In the genomic region with DNA sequence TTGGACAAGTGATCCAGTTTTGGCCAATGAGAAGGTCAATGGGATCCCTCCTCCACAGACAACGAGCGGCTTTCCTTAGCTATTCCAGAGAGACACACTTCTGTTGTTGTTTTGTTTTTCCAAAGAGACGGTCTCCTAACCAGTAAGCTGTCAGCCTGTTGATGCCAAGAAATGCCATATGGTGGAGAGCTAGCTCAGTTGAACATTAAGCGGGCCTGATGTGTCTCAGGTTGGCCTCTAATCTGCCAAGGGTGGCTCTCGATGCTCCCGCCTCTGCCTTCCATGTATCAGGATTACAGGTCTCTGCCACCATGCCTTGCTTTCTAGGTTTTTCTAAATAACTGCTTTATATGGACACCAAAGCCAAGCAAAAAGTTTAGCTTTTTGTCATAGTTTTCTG, we compare ENCODE assay signal across 22 mouse cellular contexts. TPM values are rescaled to one million over a fixed set of nuclear protein-coding genes. Genes with fewer than 3 reads are reported as not detected.
DNase-seq lines count a peak whose midpoint lies in the region; ATAC-seq and TF ChIP-seq lines count a peak whose summit lies in the region.
"Had no signal": no experiment of that assay in that cellular context is flagged by ENCODE, and none has a peak within 500 bp of the region (broad histone marks: within the 10 kb centered on the region; RNA-seq: fewer than 3 reads in every experiment).

No protein-coding gene starts in this region.

- H3K27me3 ChIP-seq in liver, embryonic 11.5 days (replicated peaks; ENCODE audit: control insufficient read depth, insufficient read depth, low read length): no peaks in the 10 kb centered on the region
- no peaks in the 10 kb centered on the region for H3K27me3 ChIP-seq in heart, adult 2 months (ENCODE audit: control insufficient read depth, insufficient read depth, low read length)
- H3K27me3 ChIP-seq: embryonic facial prominence, embryonic 15.5 days; heart, embryonic 12.5 days; limb, embryonic 12.5 days; megakaryocyte, embryonic 14.5 days; midbrain, embryonic 13.5 days; neural tube, embryonic 12.5 days had no signal

- intact Hi-C loops in heart, adult 2 months (cut with DNase I): no loop called here

- ATAC-seq in cerebellum, adult (ENCODE audit: insufficient number of reproducible peaks, low FRiP score, low TSS enrichment): peak; percentile 78
- ATAC-seq in liver, embryonic 11.5 days (replicated peaks; ENCODE audit: low FRiP score): no peak
- ATAC-seq: forebrain, embryonic 14.5 days; midbrain, embryonic 13.5 days had no signal

- no peak for DNase-seq in cerebellum, adult 11 months
- no peak for DNase-seq in liver, embryonic 11.5 days (ENCODE audit: low spot score)
- no peak for DNase-seq in liver
- peak; percentile 41 for DNase-seq in brain, embryonic 14.5 days (ENCODE audit: low read depth)
- DNase-seq in cerebellum, postnatal 36 days: peak; percentile 22 to 32
- DNase-seq in urinary bladder, postnatal 4 days (ENCODE audit: low spot score in 2 of 2): no peak
- no peak for DNase-seq in heart, adult 2 months
- DNase-seq: adrenal gland, postnatal 14 days; heart, postnatal 10 days; kidney, adult 11 months; layer of hippocampus, adult 9-11 months; lung, adult 2 months; right cerebral cortex, postnatal 14 days; thymus, postnatal 14 days had no signal

- H3K4me3 ChIP-seq in liver, embryonic 11.5 days (ENCODE audit: low read depth, low read length): no peak overlapping the region
- no peak overlapping the region for H3K4me3 ChIP-seq in heart, adult 2 months
- H3K4me3 ChIP-seq: embryonic facial prominence, embryonic 15.5 days; heart, embryonic 12.5 days; limb, embryonic 12.5 days; megakaryocyte, embryonic 14.5 days; midbrain, embryonic 13.5 days; neural tube, embryonic 12.5 days had no signal

- 86% methylated on average over 6 of the region's 6 CpGs for WGBS in liver, embryonic 11.5 days
- 86% methylated on average over 6 of the region's 6 CpGs for WGBS in heart, adult 2 months

- H3K9me3 ChIP-seq in liver, embryonic 11.5 days (ENCODE audit: control insufficient read depth, low read length): peaks cover 3% of the 10 kb centered on the region; the same call in 1 of the 2 replicates
- H3K9me3 ChIP-seq: embryonic facial prominence, embryonic 15.5 days had no signal

- peaks cover 20% of the 10 kb centered on the region for H3K4me1 ChIP-seq in liver, embryonic 11.5 days (replicated peaks; ENCODE audit: control insufficient read depth, insufficient read depth, low read length)
- H3K4me1 ChIP-seq in heart, adult 2 months (ENCODE audit: control insufficient read depth, insufficient read depth, low read length): no peaks in the 10 kb centered on the region
- H3K4me1 ChIP-seq: megakaryocyte, embryonic 14.5 days had no signal

- no peak overlapping the region for H3K4me2 ChIP-seq in liver, embryonic 11.5 days
- H3K4me2 ChIP-seq: embryonic facial prominence, embryonic 15.5 days; heart, embryonic 12.5 days; limb, embryonic 12.5 days; midbrain, embryonic 13.5 days; neural tube, embryonic 12.5 days had no signal

- peak overlapping the region; percentile 91 for H3K27ac ChIP-seq in liver, embryonic 11.5 days (ENCODE audit: low read depth, low read length)
- H3K27ac ChIP-seq in heart, adult 2 months: no peak overlapping the region
- H3K27ac ChIP-seq: embryonic facial prominence, embryonic 15.5 days; limb, embryonic 12.5 days; midbrain, embryonic 13.5 days; neural tube, embryonic 12.5 days had no signal

- no peak for TF ChIP-seq CTCF in brain, embryonic 14.5 days (IDR thresholded peaks at IDR 0.05; ENCODE audit: borderline replicate concordance, extremely low read depth, insufficient read depth, insufficient read length)
- TF ChIP-seq CTCF in heart, adult 2 months (IDR thresholded peaks at IDR 0.05): no peak

- TF ChIP-seq EP300 in heart, adult 2 months (IDR thresholded peaks at IDR 0.05; ENCODE audit: insufficient read depth, low read depth, low read length): no peak

- no peak overlapping the region for H3K9ac ChIP-seq in liver, embryonic 11.5 days (ENCODE audit: low read depth, low read length)
- no peak overlapping the region for H3K9ac ChIP-seq in heart, adult 2 months (ENCODE audit: low read depth, low read length)
- H3K9ac ChIP-seq: embryonic facial prominence, embryonic 15.5 days; heart, embryonic 12.5 days; limb, embryonic 12.5 days; midbrain, embryonic 13.5 days; neural tube, embryonic 12.5 days had no signal

- H3K79me2 ChIP-seq in heart, adult 2 months (replicated peaks; ENCODE audit: control insufficient read depth, insufficient read depth, low read length): no peaks in the 10 kb centered on the region

- no peak for TF ChIP-seq POLR2A in brain, embryonic 14.5 days (IDR thresholded peaks at IDR 0.05; ENCODE audit: borderline replicate concordance, extremely low read depth, insufficient read depth, insufficient read length, poor library complexity, severe bottlenecking)
- no peak for TF ChIP-seq POLR2A in heart, adult 2 months (IDR thresholded peaks at IDR 0.05; ENCODE audit: insufficient read depth, low read depth, low read length)

- H3K36me3 ChIP-seq in liver, embryonic 11.5 days (ENCODE audit: control insufficient read depth, insufficient read depth, low read length): no peaks in the 10 kb centered on the region
- H3K36me3 ChIP-seq in heart, adult 2 months (ENCODE audit: control insufficient read depth, insufficient read depth, low read length): no peaks in the 10 kb centered on the region
- H3K36me3 ChIP-seq: embryonic facial prominence, embryonic 15.5 days; limb, embryonic 12.5 days; neural tube, embryonic 12.5 days had no signal

RNA-seq across cellular contexts. Expression of gene Ezr, which starts 21.5 kb away (rescaled TPM):
- 96.2 and 97.3 TPM in 2 replicates for polyA plus RNA-seq in liver, embryonic 11.5 days (2014; fragmentation: Nextera tagmentation; extraction: Ambion mirVana)
- polyA plus RNA-seq in brain, embryonic 14.5 days (2012; rRNA removed): 42.8 and 44.5 TPM in 2 replicates
- 10 to 100 TPM; 33.4 to 35.7 TPM for total RNA-seq in heart, adult 2 months (2021)
- 24.2 TPM in 2 replicates for polyA plus RNA-seq in heart, adult 2 months (2012; rRNA removed)

Comparison
In these comparisons a context has a peak if more than half of its experiments do, and no peak if none do; other contexts are left out.
1. DNase-seq: peak in brain, embryonic 14.5 days (single experiment) and cerebellum, postnatal 36 days (2 of 2); none in cerebellum, adult 11 months (single experiment), liver, embryonic 11.5 days (single experiment), liver (single experiment), urinary bladder, postnatal 4 days (0 of 2) and heart, adult 2 months (0 of 2).